Mouse (Mus musculus): Measurements from ENCODE around the gene Cryaa. TPM values are rescaled to one million over a fixed set of nuclear protein-coding genes. Genes with fewer than 3 reads are reported as not detected.

Gene Cryaa
- total and polyA plus RNA-seq, 3 experiments: 0.31 TPM; not detected in 2

GRCm38 (mm10) chr17:31642913-31643312 is 34.7 kb upstream of the Cryaa start:
- Histone ChIP-seq H3K27ac (no peak overlapping the region), H3K79me2 (replicated peaks; ENCODE audit: control insufficient read depth, insufficient read depth, low read length) (no peaks in the 10 kb centered on the region), H3K4me3 (no peak overlapping the region), H3K36me3 (ENCODE audit: control insufficient read depth, insufficient read depth, low read length) (no peaks in the 10 kb centered on the region), H3K27me3 (ENCODE audit: control insufficient read depth, insufficient read depth, low read length) (no peaks in the 10 kb centered on the region), H3K4me1 (ENCODE audit: control insufficient read depth, insufficient read depth, low read length) (no peaks in the 10 kb centered on the region), H3K9ac (ENCODE audit: low read depth, low read length) (no peak overlapping the region)
- TF ChIP-seq EP300 (IDR thresholded peaks at IDR 0.05; ENCODE audit: insufficient read depth, low read depth, low read length): no peak
- TF ChIP-seq POLR2A (IDR thresholded peaks at IDR 0.05; ENCODE audit: insufficient read depth, low read depth, low read length): no peak
- no peak for TF ChIP-seq CTCF (IDR thresholded peaks at IDR 0.05)
- WGBS: 77% methylated on average over 4 of the region's 4 CpGs
- intact Hi-C loops (cut with DNase I): no loop called here
- no peak for DNase-seq

DNA sequence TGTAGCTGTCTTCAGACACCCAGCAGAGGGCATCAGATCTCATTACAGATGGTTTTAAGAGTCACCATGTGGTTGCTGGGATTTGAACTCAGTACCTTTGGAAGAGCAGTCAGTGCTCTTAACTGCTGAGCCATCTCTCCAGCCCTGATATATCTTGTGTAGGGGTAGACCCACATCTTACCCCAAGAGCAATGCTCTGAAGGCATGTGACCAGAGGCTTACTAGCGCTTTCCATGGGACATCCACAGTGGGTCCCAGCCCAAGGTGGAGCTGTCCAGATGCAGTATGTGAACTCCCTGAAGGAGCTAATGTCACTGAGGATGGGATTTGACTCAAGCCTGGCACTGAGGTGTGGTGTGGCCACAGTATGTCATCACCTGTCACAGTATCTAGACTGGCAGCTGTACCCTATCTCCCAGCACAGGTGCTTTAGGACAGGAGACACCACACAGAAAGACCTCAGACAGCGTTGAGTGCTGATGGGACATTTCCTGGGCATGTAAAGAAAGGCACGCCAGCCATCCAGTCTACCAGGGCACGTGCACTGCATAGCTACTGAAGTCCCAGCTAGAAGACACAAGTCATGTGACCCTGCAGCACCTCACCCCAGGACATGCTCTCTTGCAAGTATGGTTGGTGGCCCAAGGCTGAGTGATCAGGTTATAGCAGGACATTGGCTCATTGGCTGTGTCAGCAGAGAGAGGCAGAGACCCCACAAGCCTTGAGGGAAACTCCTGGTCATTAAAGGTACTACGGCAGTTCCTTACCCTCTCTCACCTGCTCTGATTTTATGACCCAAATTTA is 31.2 kb upstream of the Cryaa start:
- WGBS: 87% methylated on average over 5 of the region's 5 CpGs
- no peak overlapping the region for H3K9ac ChIP-seq (ENCODE audit: low read depth, low read length)
- H3K4me3 ChIP-seq: no peak overlapping the region
- DNase-seq: no peak
- no peaks in the 10 kb centered on the region; the same call in 1 of the 2 replicates for H3K36me3 ChIP-seq (ENCODE audit: control insufficient read depth, insufficient read depth, low read length)
- no peak overlapping the region for H3K27ac ChIP-seq
- H3K79me2 ChIP-seq (replicated peaks; ENCODE audit: control insufficient read depth, insufficient read depth, low read length): no peaks in the 10 kb centered on the region
- no peaks in the 10 kb centered on the region for H3K27me3 ChIP-seq (ENCODE audit: control insufficient read depth, insufficient read depth, low read length)
- TF ChIP-seq POLR2A (IDR thresholded peaks at IDR 0.05; ENCODE audit: insufficient read depth, low read depth, low read length) (no peak), CTCF (IDR thresholded peaks at IDR 0.05) (no peak), EP300 (IDR thresholded peaks at IDR 0.05; ENCODE audit: insufficient read depth, low read depth, low read length) (no peak)
- H3K4me1 ChIP-seq (ENCODE audit: control insufficient read depth, insufficient read depth, low read length): no peaks in the 10 kb centered on the region
- intact Hi-C loops (cut with DNase I): no loop called here

- DNase-seq: peak in 1 of 2 experiments; percentile 21
- H3K36me3 ChIP-seq (ENCODE audit: control insufficient read depth, insufficient read depth, low read length): peaks cover 13% of the 10 kb centered on the region
- no peak overlapping the region for H3K9ac ChIP-seq (ENCODE audit: low read depth, low read length)
- H3K4me3 ChIP-seq: no peak overlapping the region
- intact Hi-C loops (cut with DNase I): loop anchor here (10.0 kb wide), 1 partner anchor 637 kb away; no protein-coding TSS in a partner anchor
- TF ChIP-seq EP300 (IDR thresholded peaks at IDR 0.05; ENCODE audit: insufficient read depth, low read depth, low read length) (no peak), CTCF (IDR thresholded peaks at IDR 0.05) (no peak), POLR2A (IDR thresholded peaks at IDR 0.05; ENCODE audit: insufficient read depth, low read depth, low read length) (no peak)
- no peaks in the 10 kb centered on the region for H3K27me3 ChIP-seq (ENCODE audit: control insufficient read depth, insufficient read depth, low read length)
- WGBS: 60% methylated on average over 14 of the region's 14 CpGs
- H3K27ac ChIP-seq: no peak overlapping the region
- H3K79me2 ChIP-seq (replicated peaks; ENCODE audit: control insufficient read depth, insufficient read depth, low read length): peaks cover 1% of the 10 kb centered on the region; the same call in 1 of the 2 replicates
- H3K4me1 ChIP-seq (ENCODE audit: control insufficient read depth, insufficient read depth, low read length): peaks cover 5% of the 10 kb centered on the region
Measured at GRCm38 (mm10) chr17:31652152-31652551, 25.5 kb upstream of the Cryaa start.

- Histone ChIP-seq H3K4me1 (ENCODE audit: control insufficient read depth, insufficient read depth, low read length) (peaks cover 8% of the 10 kb centered on the region), H3K79me2 (replicated peaks; ENCODE audit: control insufficient read depth, insufficient read depth, low read length) (peaks cover 4% of the 10 kb centered on the region; the same call in 1 of the 2 replicates), H3K27ac (no peak overlapping the region), H3K27me3 (ENCODE audit: control insufficient read depth, insufficient read depth, low read length) (no peaks in the 10 kb centered on the region), H3K36me3 (ENCODE audit: control insufficient read depth, insufficient read depth, low read length) (peaks cover 19% of the 10 kb centered on the region), H3K9ac (ENCODE audit: low read depth, low read length) (no peak overlapping the region), H3K4me3 (no peak overlapping the region)
- intact Hi-C loops (cut with DNase I): loop anchor here (10.0 kb wide), 1 partner anchor 638 kb away; no protein-coding TSS in a partner anchor
- 88% methylated on average over 6 of the region's 6 CpGs for WGBS
- no peak for TF ChIP-seq CTCF (IDR thresholded peaks at IDR 0.05)
- TF ChIP-seq POLR2A (IDR thresholded peaks at IDR 0.05; ENCODE audit: insufficient read depth, low read depth, low read length): no peak
- no peak for TF ChIP-seq EP300 (IDR thresholded peaks at IDR 0.05; ENCODE audit: insufficient read depth, low read depth, low read length)
- no peak for DNase-seq
Measured at GRCm38 (mm10) chr17:31653277-31653676, 24.3 kb upstream of the Cryaa start.

GRCm38 (mm10) chr17:31655366-31655765 is 22.2 kb upstream of the Cryaa start:
- no peak for DNase-seq
- TF ChIP-seq POLR2A (IDR thresholded peaks at IDR 0.05; ENCODE audit: insufficient read depth, low read depth, low read length): no peak
- no peak for TF ChIP-seq EP300 (IDR thresholded peaks at IDR 0.05; ENCODE audit: insufficient read depth, low read depth, low read length)
- TF ChIP-seq CTCF (IDR thresholded peaks at IDR 0.05): no peak
- Histone ChIP-seq H3K79me2 (replicated peaks; ENCODE audit: control insufficient read depth, insufficient read depth, low read length) (peaks cover 4% of the 10 kb centered on the region; the same call in 1 of the 2 replicates), H3K9ac (ENCODE audit: low read depth, low read length) (no peak overlapping the region), H3K4me3 (no peak overlapping the region), H3K4me1 (ENCODE audit: control insufficient read depth, insufficient read depth, low read length) (peaks cover 9% of the 10 kb centered on the region), H3K27me3 (ENCODE audit: control insufficient read depth, insufficient read depth, low read length) (no peaks in the 10 kb centered on the region), H3K36me3 (ENCODE audit: control insufficient read depth, insufficient read depth, low read length) (peaks cover 19% of the 10 kb centered on the region), H3K27ac (no peak overlapping the region)
- 55% methylated on average over 4 of the region's 4 CpGs for WGBS
- intact Hi-C loops (cut with DNase I): loop anchor here (5.0 to 10.0 kb wide), 4 partner anchors 88 to 641 kb away; no protein-coding TSS in a partner anchor

DNA sequence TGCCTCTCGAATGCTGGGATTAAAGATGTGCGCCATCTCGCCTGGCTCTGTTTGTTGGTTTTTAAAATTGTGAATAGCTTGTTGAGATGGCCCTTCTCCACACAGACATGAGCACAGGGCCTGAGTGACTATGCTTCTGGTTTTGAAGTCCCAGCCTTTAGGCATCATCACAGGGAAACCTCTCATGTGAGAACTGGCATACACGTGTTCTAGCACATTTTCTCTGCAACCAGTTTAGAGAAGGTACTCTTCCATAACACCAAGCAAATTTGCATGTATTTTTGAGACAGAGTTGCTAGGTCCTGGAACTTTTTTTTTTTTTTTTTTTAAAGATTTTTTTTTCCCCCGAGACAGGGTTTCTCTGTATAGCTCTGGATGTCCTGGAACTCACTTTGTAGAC is 20.9 kb upstream of the Cryaa start:
- peaks cover 4% of the 10 kb centered on the region; the same call in 1 of the 2 replicates for H3K79me2 ChIP-seq (replicated peaks; ENCODE audit: control insufficient read depth, insufficient read depth, low read length)
- no peak overlapping the region for H3K27ac ChIP-seq
- H3K4me3 ChIP-seq: no peak overlapping the region
- H3K9ac ChIP-seq (ENCODE audit: low read depth, low read length): no peak overlapping the region
- WGBS: 84% methylated on average over 5 of the region's 5 CpGs
- TF ChIP-seq EP300 (IDR thresholded peaks at IDR 0.05; ENCODE audit: insufficient read depth, low read depth, low read length): no peak
- TF ChIP-seq CTCF (IDR thresholded peaks at IDR 0.05): no peak
- no peak for TF ChIP-seq POLR2A (IDR thresholded peaks at IDR 0.05; ENCODE audit: insufficient read depth, low read depth, low read length)
- intact Hi-C loops (cut with DNase I): loop anchor here (5.0 to 10.0 kb wide), 4 partner anchors 89 to 642 kb away; no protein-coding TSS in a partner anchor
- H3K27me3 ChIP-seq (ENCODE audit: control insufficient read depth, insufficient read depth, low read length): no peaks in the 10 kb centered on the region
- H3K4me1 ChIP-seq (ENCODE audit: control insufficient read depth, insufficient read depth, low read length): peaks cover 9% of the 10 kb centered on the region
- DNase-seq: no peak
- H3K36me3 ChIP-seq (ENCODE audit: control insufficient read depth, insufficient read depth, low read length): peaks cover 19% of the 10 kb centered on the region

Data from heart, adult 2 months (tissue).